Mouse (Mus musculus) kidney, adult 2 months (tissue): ENCODE measurements at regions not wholly inside any gene's neighbourhood (a gene's known extent, or its start where the extent isn't known, plus 50 kb on each side); places are given as distances from the start of the nearest gene placed in this dataset.
A peak's percentile ranks its signal among the peaks of the same experiment; 100 is the strongest.
"Not testable (repeated sequence)": the region's sequence is repeated elsewhere in the genome, so short reads cannot be mapped to it uniquely, and the experiment has no call there.

Source experiments
- DNase-seq: peaks from one replicate; pipeline ENCODE4 v3.0.0; 2021
- H3K27ac ChIP-seq: fragments of 200-500 bp; 2 replicates; pipeline ENCODE4 v1.5.1; 2012; ENCODE audit warnings: low read depth, low read length, control low read depth, inconsistent platforms; ENCODE audit not compliant: insufficient read depth
- H3K27me3 ChIP-seq: fragments of 200-500 bp; replicated peaks from 2 replicates; pipeline ENCODE4 v1.6.1; 2012; ENCODE audit warnings: mild to moderate bottlenecking, moderate library complexity, low read length, inconsistent platforms; ENCODE audit not compliant: control insufficient read depth, insufficient read depth
- H3K36me3 ChIP-seq: fragments of 200-500 bp; 2 replicates; pipeline ENCODE4 v1.6.1; 2012; ENCODE audit warnings: mild to moderate bottlenecking, moderate library complexity, low read length, inconsistent platforms; ENCODE audit not compliant: control insufficient read depth, insufficient read depth
- H3K4me1 ChIP-seq: fragments of 200-500 bp; 2 replicates; pipeline ENCODE4 v1.6.1; 2011; ENCODE audit warnings: low read length; ENCODE audit not compliant: control insufficient read depth, insufficient read depth
- H3K4me3 ChIP-seq: fragments of 200-500 bp; 2 replicates; pipeline ENCODE4 v1.5.1; 2011; ENCODE audit warnings: mild to moderate bottlenecking, low read depth, low read length, control low read depth; ENCODE audit not compliant: insufficient read depth
- CTCF ChIP-seq: fragments of 200-500 bp; conservative IDR thresholded peaks from 2 replicates; pipeline ENCODE4 v1.5.1; 2011; ENCODE audit warnings: low read depth, mild to moderate bottlenecking, control low read depth, low read length, moderate library complexity, mixed read lengths; ENCODE audit not compliant: insufficient read depth, insufficient read length
- POLR2A ChIP-seq: fragments of 200-500 bp; IDR thresholded peaks from one replicate; pipeline ENCODE4 v1.6.1; 2011; ENCODE audit warnings: low read depth, low read length, control low read depth
- WGBS: fragments of 180-500 bp; shearing (Covaris S2); methylation state at CpG from one replicate; pipeline ENCODE4 v1.1.7; 2018; 5-methylcytosine and 5-hydroxymethylcytosine counted together

- Histone ChIP-seq H3K4me1 (no peaks in the 10 kb centered on the region), H3K4me3 (no peak overlapping the region), H3K27me3 (no peaks in the 10 kb centered on the region), H3K27ac (no peak overlapping the region), H3K36me3 (no peaks in the 10 kb centered on the region)
- no peak for DNase-seq
- 92% methylated on average over 8 of the region's 8 CpGs for WGBS
- no peak for TF ChIP-seq CTCF
- no peak for TF ChIP-seq POLR2A
Measured at GRCm38 (mm10) chr13:98438206-98438605, 53.6 kb downstream of the Gm10320 start.

- H3K27ac ChIP-seq = no peak overlapping the region
- no peaks in the 10 kb centered on the region for H3K4me1 ChIP-seq
- WGBS = 62% methylated on average over 8 of the region's 8 CpGs
- no peak for DNase-seq
- no peaks in the 10 kb centered on the region for H3K36me3 ChIP-seq
- TF ChIP-seq CTCF (no peak), POLR2A (no peak)
- H3K4me3 ChIP-seq = no peak overlapping the region
- no peaks in the 10 kb centered on the region for H3K27me3 ChIP-seq
Measured at GRCm38 (mm10) chr13:98436961-98437360, 54.8 kb downstream of the Gm10320 start.

GRCm38 (mm10) chr13:98435245-98435975, 56.4 kb downstream of the Gm10320 start:
- Histone ChIP-seq H3K4me1 (no peaks in the 10 kb centered on the region), H3K36me3 (no peaks in the 10 kb centered on the region), H3K4me3 (no peak overlapping the region), H3K27ac (no peak overlapping the region), H3K27me3 (no peaks in the 10 kb centered on the region)
- WGBS = 90% methylated on average over 8 of the region's 8 CpGs
- TF ChIP-seq POLR2A (no peak), CTCF (no peak)
- DNase-seq = no peak

GRCm38 (mm10) chr13:98429851-98430250, 62.0 kb downstream of the Gm10320 start:
- Histone ChIP-seq H3K27ac (no peak overlapping the region), H3K36me3 (no peaks in the 10 kb centered on the region), H3K4me1 (no peaks in the 10 kb centered on the region), H3K27me3 (no peaks in the 10 kb centered on the region), H3K4me3 (no peak overlapping the region)
- no peak for DNase-seq
- 34% methylated on average over 21 of the region's 21 CpGs for WGBS
- TF ChIP-seq CTCF = no peak
- TF ChIP-seq POLR2A = no peak

GRCm38 (mm10) chr13:98427660-98428059, 64.1 kb downstream of the Gm10320 start:
- WGBS = 7% methylated on average over 16 of the region's 16 CpGs
- DNase-seq = peak; percentile 29
- not testable (repeated sequence) for H3K36me3 ChIP-seq, H3K27ac ChIP-seq, H3K4me3 ChIP-seq, H3K27me3 ChIP-seq, H3K4me1 ChIP-seq

- DNase-seq = no peak
- no peak for TF ChIP-seq POLR2A
- no peak for TF ChIP-seq CTCF
- Histone ChIP-seq H3K4me3 (no peak overlapping the region), H3K27ac (no peak overlapping the region), H3K36me3 (no peaks in the 10 kb centered on the region), H3K27me3 (no peaks in the 10 kb centered on the region), H3K4me1 (no peaks in the 10 kb centered on the region)
- WGBS = 88% methylated on average over 7 of the region's 7 CpGs
Measured at GRCm38 (mm10) chr13:98425026-98425425, 66.8 kb downstream of the Gm10320 start.

GRCm38 (mm10) chr13:98424000-98424399, 67.8 kb downstream of the Gm10320 start:
- no peaks in the 10 kb centered on the region for H3K4me1 ChIP-seq
- peak; percentile 33 for DNase-seq
- WGBS = 35% methylated on average over 12 of the region's 12 CpGs
- no peak overlapping the region for H3K4me3 ChIP-seq
- no peaks in the 10 kb centered on the region for H3K27me3 ChIP-seq
- no peak overlapping the region for H3K27ac ChIP-seq
- no peaks in the 10 kb centered on the region for H3K36me3 ChIP-seq
- TF ChIP-seq CTCF = no peak
- no peak for TF ChIP-seq POLR2A
